Mouse (Mus musculus) liver, embryonic 14.5 days (tissue): ENCODE measurements around the gene Entpd2.

ENCODE experiments used
- CTCF ChIP-seq: IDR thresholded peaks from 2 replicates; pipeline ENCODE4 v1.5.1; 2016; ENCODE audit warnings: antibody characterized with exemption, low read depth, control low read depth
- EP300 ChIP-seq: IDR thresholded peaks from 2 replicates; pipeline ENCODE4 v1.6.1; 2016; ENCODE audit warnings: antibody characterized with exemption, low read depth

DNA sequence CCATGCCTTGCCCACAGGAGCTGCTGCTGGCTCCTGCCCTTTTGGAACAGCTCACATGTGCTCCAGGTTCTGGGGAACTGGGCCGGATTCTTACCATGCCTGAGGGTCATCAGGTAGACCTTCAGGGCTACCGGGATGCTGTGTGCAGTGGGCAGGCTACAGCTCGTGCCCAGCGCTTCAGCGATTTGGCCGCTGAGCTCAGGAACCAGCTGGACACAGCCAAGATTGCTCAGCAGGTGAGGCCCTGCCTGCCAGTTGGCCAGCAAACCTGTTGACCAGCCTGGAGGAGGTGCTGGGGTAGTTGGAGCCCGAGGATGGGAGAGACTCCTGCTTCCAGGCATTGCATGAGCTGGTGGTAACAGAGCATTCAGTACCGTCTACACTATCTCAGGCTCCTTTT, 38.6 kb downstream of the Entpd2 start:
- TF ChIP-seq CTCF (no peak), EP300 (no peak)
